Mouse (Mus musculus) kidney, postnatal 14 days (tissue): ENCODE measurements at regions not wholly inside any gene's neighbourhood (a gene's known extent, or its start where the extent isn't known, plus 50 kb on each side); places are given as distances from the start of the nearest gene placed in this dataset.

Source experiments
- DNase-seq: peaks from one replicate; pipeline ENCODE4 v3.0.0; 2022; ENCODE audit warnings: mixed read lengths

- DNase-seq, result no peak
Measured at GRCm38 (mm10) chr15:63170171-63170570, 674.8 kb downstream of the Gsdmc2 start.

GRCm38 (mm10) chr15:63166411-63166810, 678.6 kb downstream of the Gsdmc2 start:
- DNase-seq, result no peak

GRCm38 (mm10) chr15:63163550-63164279, 681.3 kb downstream of the Gsdmc2 start:
- DNase-seq, result no peak

GRCm38 (mm10) chr15:63162881-63163549, 682.0 kb downstream of the Gsdmc2 start:
- no peak for DNase-seq

GRCm38 (mm10) chr15:63123123-63123688, 721.8 kb downstream of the Gsdmc2 start:
- DNase-seq, result no peak

GRCm38 (mm10) chr15:63112918-63113317, 732.1 kb downstream of the Gsdmc2 start:
- DNase-seq, result no peak

- DNase-seq, result peak; percentile 4
Measured at GRCm38 (mm10) chr15:63100093-63100492, 744.9 kb downstream of the Gsdmc2 start.

- no peak for DNase-seq
Measured at GRCm38 (mm10) chr15:63081972-63082371, 763.0 kb downstream of the Gsdmc2 start.

- DNase-seq, result no peak
Measured at GRCm38 (mm10) chr15:63079825-63080224, 765.2 kb downstream of the Gsdmc2 start.

GRCm38 (mm10) chr15:63071921-63072320, 773.1 kb downstream of the Gsdmc2 start:
- DNase-seq, result no peak

GRCm38 (mm10) chr15:63067126-63067525, 777.9 kb downstream of the Gsdmc2 start:
- DNase-seq, result no peak

- no peak for DNase-seq
Measured at GRCm38 (mm10) chr15:63066020-63066439, 778.9 kb downstream of the Gsdmc2 start.

- DNase-seq, result no peak
Measured at GRCm38 (mm10) chr15:63061891-63062290, 783.1 kb downstream of the Gsdmc2 start.

GRCm38 (mm10) chr15:63060826-63061225, 784.2 kb downstream of the Gsdmc2 start:
- DNase-seq, result no peak

GRCm38 (mm10) chr15:63052570-63053255, 792.3 kb downstream of the Gsdmc2 start:
- DNase-seq, result peak; percentile 1

- DNase-seq, result no peak
Measured at GRCm38 (mm10) chr15:63050033-63050432, 794.9 kb downstream of the Gsdmc2 start.

GRCm38 (mm10) chr15:63042367-63042766, 802.6 kb downstream of the Gsdmc2 start:
- no peak for DNase-seq

- no peak for DNase-seq
Measured at GRCm38 (mm10) chr15:63036241-63036640, 808.7 kb downstream of the Gsdmc2 start.

GRCm38 (mm10) chr15:63020826-63021225, 824.2 kb downstream of the Gsdmc2 start:
- DNase-seq, result no peak

GRCm38 (mm10) chr15:63017966-63018365, 827.0 kb downstream of the Gsdmc2 start:
- DNase-seq, result no peak

- DNase-seq, result no peak
Measured at GRCm38 (mm10) chr15:63006471-63007228, 838.3 kb downstream of the Gsdmc2 start.

GRCm38 (mm10) chr15:62994691-62995090, 850.3 kb downstream of the Gsdmc2 start:
- no peak for DNase-seq

GRCm38 (mm10) chr15:62986871-62987270, 858.1 kb downstream of the Gsdmc2 start:
- DNase-seq, result no peak
